Mouse (Mus musculus) limb, embryonic 12.5 days (tissue): Measurements from ENCODE around the gene Gm20388. TPM values are rescaled to one million over a fixed set of nuclear protein-coding genes. Genes with fewer than 3 reads are reported as not detected.
A peak's percentile ranks its signal among the peaks of the same experiment; 100 is the strongest.

Experiments used
- ATAC-seq: fragments of 200-750 bp; cut with Nextera tagmentation; 2 replicates; pipeline ENCODE4 v1.8.0; 2017; ENCODE audit warnings: low read depth, moderate TSS enrichment; ENCODE audit not compliant: insufficient number of reproducible peaks, insufficient read depth, low FRiP score, low TSS enrichment
- H3K27ac ChIP-seq: fragments of 300-500 bp; sonication (generic); 2 replicates; pipeline ENCODE4 v1.5.1; 2016; ENCODE audit warnings: mild to moderate bottlenecking, moderate library complexity
- H3K27me3 ChIP-seq: fragments of 300-500 bp; sonication (generic); 2 replicates; pipeline ENCODE4 v1.6.1; 2016; ENCODE audit warnings: mild to moderate bottlenecking, moderate library complexity
- H3K36me3 ChIP-seq: fragments of 300-500 bp; sonication (generic); 2 replicates; pipeline ENCODE4 v1.6.1; 2016; ENCODE audit warnings: mild to moderate bottlenecking, moderate library complexity
- H3K4me1 ChIP-seq: fragments of 300-500 bp; sonication (generic); replicated peaks from 2 replicates; pipeline ENCODE4 v1.6.1; 2016
- H3K4me2 ChIP-seq: fragments of 300-500 bp; sonication (generic); 2 replicates; pipeline ENCODE4 v1.6.1; 2016; ENCODE audit warnings: mild to moderate bottlenecking, moderate library complexity
- H3K4me3 ChIP-seq: fragments of 300-500 bp; sonication (generic); replicated peaks from 2 replicates; pipeline ENCODE4 v1.5.1; 2016; ENCODE audit warnings: mild to moderate bottlenecking
- H3K9ac ChIP-seq: fragments of 300-500 bp; sonication (generic); replicated peaks from 2 replicates; pipeline ENCODE4 v1.6.1; 2016; ENCODE audit warnings: mild to moderate bottlenecking, moderate library complexity
- H3K9me3 ChIP-seq: fragments of 300-500 bp; sonication (generic); 2 replicates; pipeline ENCODE4 v1.6.1; 2016; ENCODE audit warnings: mild to moderate bottlenecking, moderate library complexity
- WGBS: fragments of 180-500 bp; shearing (Covaris S2); methylation state at CpG from one replicate; pipeline ENCODE4 v1.1.7; 2016; 5-methylcytosine and 5-hydroxymethylcytosine counted together
- polyA plus RNA-seq: library from polyadenylated mRNA; unstranded; fragments of >200 nt; fragmentation: Nextera tagmentation; extraction: Ambion mirVana; gene quantifications from 2 replicates; pipeline ENCODE4 v1.2.1, GENCODE M21; 2016

Gm20388 gene
- polyA plus RNA-seq, 1 experiment from 2014 or later = not detected

DNA sequence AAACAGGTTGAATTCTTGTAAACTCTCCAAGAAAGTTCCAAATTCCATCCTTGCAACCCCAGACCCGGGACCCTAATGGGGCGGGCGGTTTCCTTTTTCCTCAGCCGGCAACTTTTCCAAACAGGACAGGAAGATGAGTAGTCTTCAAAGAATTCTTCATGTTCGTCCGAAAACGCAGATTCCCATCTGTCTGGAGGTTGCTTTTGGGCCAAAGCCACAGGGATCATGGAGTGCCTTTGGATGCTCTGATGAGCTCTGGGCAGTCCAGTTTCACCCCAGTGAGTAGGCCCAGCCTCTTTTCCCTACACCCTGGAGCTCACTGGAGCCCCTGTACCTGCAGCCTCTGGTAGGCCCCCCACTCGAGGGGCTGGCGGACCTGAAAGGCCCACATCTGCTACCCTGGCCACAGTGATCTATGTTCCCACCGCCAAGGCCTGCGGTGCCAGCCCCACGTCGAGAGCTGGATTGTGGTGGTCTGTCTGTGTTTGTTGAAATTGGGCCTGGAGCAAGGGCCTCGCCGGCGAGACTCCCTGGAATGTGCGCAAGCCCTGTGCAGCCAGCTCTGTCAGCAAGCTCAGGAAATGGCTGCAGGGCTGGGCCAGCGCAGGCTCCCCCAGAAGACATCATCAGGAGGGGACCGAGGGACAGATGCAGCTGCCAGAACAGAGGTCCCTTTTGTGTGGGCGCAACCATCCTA, 1567.4 kb downstream of the Gm20388 start:
- ATAC-seq = no peak
- peaks cover 65% of the 10 kb centered on the region for H3K4me1 ChIP-seq
- WGBS = 55% methylated on average over 20 of the region's 20 CpGs
- peak overlapping the region; percentile 78 for H3K27ac ChIP-seq
- no peak overlapping the region for H3K4me3 ChIP-seq
- H3K9me3 ChIP-seq = no peaks in the 10 kb centered on the region
- no peak overlapping the region for H3K4me2 ChIP-seq
- peaks cover 9% of the 10 kb centered on the region for H3K27me3 ChIP-seq
- peak overlapping the region; percentile 42; the same call in 1 of the 2 replicates for H3K9ac ChIP-seq
- no peaks in the 10 kb centered on the region for H3K36me3 ChIP-seq

DNA sequence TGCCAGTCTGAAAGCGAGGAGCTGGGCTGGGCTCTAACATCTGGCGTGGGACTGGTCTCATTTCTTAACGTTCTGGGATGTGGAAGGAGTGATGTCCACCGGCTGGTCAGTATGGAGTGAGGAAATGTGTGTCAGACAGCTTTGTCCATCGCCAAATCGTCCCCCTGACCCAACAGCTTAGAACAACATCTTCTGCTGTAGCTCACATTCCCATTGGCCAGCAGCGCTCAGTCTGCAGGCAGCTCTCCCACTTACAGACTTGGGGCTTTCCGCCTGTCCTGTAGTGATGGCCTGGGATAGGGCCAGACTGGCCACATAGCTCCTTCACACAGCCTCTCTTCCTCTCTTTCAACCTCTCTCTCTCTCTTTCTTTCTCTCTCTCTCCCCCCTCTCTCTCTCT, 1568.5 kb downstream of the Gm20388 start:
- Histone ChIP-seq H3K27me3 (peaks cover 9% of the 10 kb centered on the region), H3K9ac (no peak overlapping the region), H3K36me3 (no peaks in the 10 kb centered on the region), H3K9me3 (no peaks in the 10 kb centered on the region), H3K27ac (no peak overlapping the region), H3K4me2 (no peak overlapping the region), H3K4me1 (peaks cover 68% of the 10 kb centered on the region), H3K4me3 (no peak overlapping the region)
- no peak for ATAC-seq
- 76% methylated on average over 8 of the region's 8 CpGs for WGBS

DNA sequence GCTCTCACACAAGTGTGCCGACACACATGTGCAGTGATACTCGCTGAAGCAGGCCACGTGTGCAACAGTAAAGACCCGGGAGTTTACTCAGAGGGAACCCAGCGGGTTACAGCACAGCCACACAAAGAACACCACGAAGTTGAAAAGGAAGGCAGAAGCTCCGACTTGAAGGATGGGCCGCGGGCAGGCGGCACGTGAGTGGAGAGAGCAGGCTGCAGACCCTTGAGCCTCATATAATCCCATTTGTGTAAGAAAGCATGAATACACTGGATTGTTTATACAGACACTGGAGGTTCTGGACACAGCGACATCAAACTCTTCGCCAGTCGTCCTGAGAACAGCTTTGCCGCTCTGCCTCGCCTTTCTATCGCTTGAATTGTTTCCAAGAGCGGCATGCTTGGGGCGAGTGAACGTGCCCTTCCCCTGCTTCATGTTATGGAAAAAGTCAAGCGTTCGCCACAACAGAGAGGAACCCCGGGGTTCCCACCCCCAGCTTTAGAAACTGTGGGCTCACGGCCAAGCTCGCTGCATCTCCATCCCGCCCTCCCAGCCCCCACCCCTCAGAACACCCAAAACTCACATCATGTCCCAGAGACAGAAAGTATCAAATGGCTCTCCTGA, 1569.9 kb downstream of the Gm20388 start:
- 70% methylated on average over 26 of the region's 26 CpGs for WGBS
- peak overlapping the region; percentile 35; the same call in 1 of the 2 replicates for H3K27ac ChIP-seq
- no peak overlapping the region for H3K4me2 ChIP-seq
- peaks cover 5% of the 10 kb centered on the region for H3K27me3 ChIP-seq
- H3K36me3 ChIP-seq = no peaks in the 10 kb centered on the region
- ATAC-seq = no peak
- H3K9me3 ChIP-seq = no peaks in the 10 kb centered on the region
- no peak overlapping the region for H3K9ac ChIP-seq
- H3K4me1 ChIP-seq = peaks cover 66% of the 10 kb centered on the region
- H3K4me3 ChIP-seq = no peak overlapping the region

DNA sequence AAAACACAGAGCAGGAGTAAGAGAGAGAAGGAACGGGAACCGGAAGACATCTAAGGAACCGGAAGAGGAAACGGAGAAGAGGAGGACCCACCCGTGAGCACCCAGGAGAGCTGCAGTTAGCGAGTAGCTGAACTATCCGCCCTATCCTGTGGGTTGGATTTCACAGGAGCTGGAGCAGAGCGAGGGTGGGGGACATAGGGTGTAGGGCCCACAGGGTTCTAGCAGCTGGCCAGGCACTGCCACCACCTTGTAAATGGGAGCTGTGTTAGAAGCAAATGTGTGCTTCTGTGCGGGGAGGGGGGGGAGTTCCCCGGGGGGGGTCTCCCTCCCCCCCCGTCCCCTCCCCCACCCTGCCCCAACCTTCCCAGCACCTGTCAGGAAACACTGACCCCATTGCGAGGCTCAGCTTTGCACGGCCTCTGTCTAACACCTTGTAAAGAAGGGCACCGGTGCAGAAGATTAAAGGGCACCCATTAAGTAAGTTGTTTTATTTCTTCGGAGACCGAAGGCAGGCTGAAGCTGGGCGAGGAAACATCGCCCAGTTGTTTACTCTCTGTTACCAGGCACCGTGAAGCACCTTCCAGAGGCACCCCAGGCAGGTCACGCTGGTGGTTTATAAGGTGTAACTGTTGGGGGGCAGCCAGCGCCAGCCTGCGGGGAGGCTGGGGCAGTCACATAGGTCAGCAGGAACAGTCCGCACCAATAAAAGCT, 1573.6 kb downstream of the Gm20388 start:
- Histone ChIP-seq H3K4me3 (no peak overlapping the region), H3K27ac (peak overlapping the region; percentile 80), H3K27me3 (no peaks in the 10 kb centered on the region), H3K9ac (no peak overlapping the region; the same call in 1 of the 2 replicates), H3K9me3 (no peaks in the 10 kb centered on the region), H3K36me3 (no peaks in the 10 kb centered on the region), H3K4me1 (peaks cover 41% of the 10 kb centered on the region), H3K4me2 (peak overlapping the region; percentile 38)
- ATAC-seq = peak; percentile 56
- WGBS = 23% methylated on average over 22 of the region's 23 CpGs

DNA sequence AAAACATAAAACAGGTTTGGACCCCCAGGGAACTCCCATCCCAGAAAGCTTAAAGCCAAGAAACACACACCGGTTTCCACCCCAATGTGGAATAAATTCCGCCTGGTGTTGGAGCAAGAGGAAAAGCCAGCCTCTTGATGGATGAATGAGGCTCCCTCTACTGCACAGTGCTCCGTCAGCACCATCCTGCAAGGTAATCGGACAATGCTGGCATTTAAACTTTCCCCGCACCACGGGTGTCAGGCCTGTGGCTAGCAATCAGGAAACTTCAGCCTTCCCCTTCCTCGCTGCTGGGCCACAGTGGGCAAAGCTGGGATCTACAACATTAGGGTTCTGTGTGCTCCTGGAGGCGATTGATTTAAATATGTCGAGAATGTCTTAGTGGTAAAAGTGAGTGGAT, 1581.0 kb downstream of the Gm20388 start:
- H3K4me2 ChIP-seq = no peak overlapping the region
- 43% methylated on average over 9 of the region's 9 CpGs for WGBS
- H3K9me3 ChIP-seq = no peaks in the 10 kb centered on the region
- no peaks in the 10 kb centered on the region for H3K36me3 ChIP-seq
- H3K4me3 ChIP-seq = no peak overlapping the region
- H3K4me1 ChIP-seq = peaks cover 28% of the 10 kb centered on the region
- H3K9ac ChIP-seq = no peak overlapping the region
- peak overlapping the region; percentile 81 for H3K27ac ChIP-seq
- no peak for ATAC-seq
- peaks cover 18% of the 10 kb centered on the region; the same call in 1 of the 2 replicates for H3K27me3 ChIP-seq

DNA sequence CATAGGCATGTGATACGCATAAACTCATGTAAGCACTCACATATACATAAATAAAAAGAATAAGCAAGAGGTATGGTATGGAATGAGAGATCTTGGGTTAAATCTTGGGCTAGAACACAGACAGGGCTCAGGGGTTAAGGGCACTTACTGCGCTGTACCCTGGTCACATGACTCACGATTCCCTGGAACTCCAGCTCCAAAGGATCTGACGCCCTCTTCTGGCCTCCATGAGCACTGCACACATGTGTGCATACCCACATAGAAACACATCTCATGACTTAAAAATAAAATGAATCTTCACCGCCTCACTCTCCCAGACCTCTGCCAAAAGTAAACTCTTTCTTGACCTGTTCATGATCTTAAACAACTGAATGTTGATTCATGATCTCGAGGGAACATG, 1587.0 kb downstream of the Gm20388 start:
- Histone ChIP-seq H3K36me3 (no peaks in the 10 kb centered on the region), H3K9me3 (no peaks in the 10 kb centered on the region), H3K4me3 (no peak overlapping the region), H3K9ac (no peak overlapping the region), H3K27ac (no peak overlapping the region), H3K27me3 (peaks cover 24% of the 10 kb centered on the region; the same call in 1 of the 2 replicates), H3K4me2 (no peak overlapping the region), H3K4me1 (peaks cover 58% of the 10 kb centered on the region)
- 86% methylated on average over 6 of the region's 6 CpGs for WGBS
- ATAC-seq = no peak

DNA sequence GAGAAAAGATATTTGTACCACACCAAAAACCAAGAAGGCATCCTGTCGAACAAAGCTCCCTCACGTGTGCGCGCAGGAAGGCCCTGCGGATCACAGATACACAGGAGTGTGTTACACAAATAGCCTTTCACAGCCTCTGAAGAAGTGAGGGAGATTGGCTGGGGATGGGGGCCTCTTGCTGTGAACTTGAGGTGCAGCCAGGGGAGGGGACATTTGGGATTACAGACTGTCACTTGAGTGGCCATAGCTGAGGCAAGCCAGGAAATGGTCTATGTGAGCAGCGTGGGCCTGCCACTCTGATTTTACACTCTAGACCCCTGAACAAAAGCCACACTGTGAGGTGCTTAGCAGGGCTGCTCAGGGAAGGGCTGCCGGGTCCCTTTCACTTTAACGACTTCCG, 1601.1 kb downstream of the Gm20388 start:
- peak overlapping the region; percentile 66 for H3K27ac ChIP-seq
- no peak overlapping the region for H3K4me2 ChIP-seq
- ATAC-seq = no peak
- H3K4me3 ChIP-seq = no peak overlapping the region
- peaks cover 69% of the 10 kb centered on the region for H3K27me3 ChIP-seq
- WGBS = 54% methylated on average over 9 of the region's 9 CpGs
- H3K9me3 ChIP-seq = no peaks in the 10 kb centered on the region
- peaks cover 15% of the 10 kb centered on the region for H3K4me1 ChIP-seq
- H3K9ac ChIP-seq = 0 out of 2 replicates have a peak overlapping the region, but pooled peaks have one; percentile 27
- no peaks in the 10 kb centered on the region for H3K36me3 ChIP-seq

DNA sequence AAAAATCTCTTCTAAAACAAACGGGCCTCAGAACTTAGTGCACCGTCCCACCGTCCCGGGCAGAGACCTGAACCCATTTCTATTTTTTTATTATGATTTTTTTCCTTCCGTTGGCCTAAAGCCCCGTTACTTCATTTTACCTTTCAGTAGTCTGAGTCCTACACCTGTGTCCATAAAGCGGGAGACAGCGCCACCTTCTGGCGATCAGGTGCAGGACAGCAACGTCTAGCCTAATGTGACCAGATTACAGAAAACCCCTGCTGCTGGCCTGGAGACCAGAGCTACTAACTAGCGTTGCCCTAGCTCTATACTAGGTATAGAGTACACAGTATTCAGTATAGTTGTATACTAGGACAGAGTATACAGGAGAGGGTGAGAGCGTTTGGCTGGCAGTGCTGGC, 1602.8 kb downstream of the Gm20388 start:
- Histone ChIP-seq H3K27me3 (peaks cover 62% of the 10 kb centered on the region), H3K9me3 (no peaks in the 10 kb centered on the region), H3K4me3 (no peak overlapping the region), H3K9ac (no peak overlapping the region), H3K36me3 (no peaks in the 10 kb centered on the region), H3K4me1 (peaks cover 15% of the 10 kb centered on the region), H3K4me2 (no peak overlapping the region), H3K27ac (no peak overlapping the region)
- 6% methylated on average over 12 of the region's 12 CpGs for WGBS
- peak; percentile 64; the same call in 1 of the 2 replicates for ATAC-seq

DNA sequence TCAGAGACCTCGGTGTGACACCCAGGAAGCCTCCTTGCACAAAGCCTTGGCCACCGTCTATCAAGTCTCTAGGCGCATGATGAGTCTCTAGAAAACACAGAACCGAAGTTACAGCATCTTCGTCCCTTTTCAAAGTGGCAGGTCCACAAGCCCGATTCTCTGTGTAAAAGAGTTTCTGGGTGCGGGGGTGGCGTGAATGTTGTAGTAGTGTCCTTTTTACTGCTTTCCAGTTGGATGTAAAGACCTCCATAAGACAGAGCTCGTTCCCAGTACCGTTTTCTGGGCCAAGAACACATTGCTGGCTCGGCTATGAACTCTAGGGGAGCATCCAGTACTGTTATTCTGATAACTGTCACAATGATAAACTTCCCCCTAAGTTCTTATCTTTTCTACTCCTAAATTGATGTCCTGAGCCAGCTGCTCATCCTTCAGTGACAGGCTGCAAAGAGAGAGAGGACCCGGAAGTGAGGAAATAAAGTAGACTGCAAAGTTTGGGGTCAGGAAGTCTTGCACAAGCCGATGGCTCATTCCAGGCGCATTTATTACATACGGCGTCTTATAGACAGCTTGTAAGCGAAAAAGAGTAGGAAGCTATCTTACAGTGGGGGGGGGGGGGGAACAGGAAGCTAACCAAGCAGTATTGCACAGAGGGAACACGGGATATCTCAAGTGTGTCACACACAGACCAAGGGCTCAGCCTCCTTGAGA, 1614.6 kb downstream of the Gm20388 start:
- Histone ChIP-seq H3K9ac (no peak overlapping the region), H3K4me1 (peaks cover 8% of the 10 kb centered on the region), H3K9me3 (no peaks in the 10 kb centered on the region), H3K27me3 (peaks cover 22% of the 10 kb centered on the region), H3K4me2 (no peak overlapping the region), H3K27ac (no peak overlapping the region), H3K36me3 (no peaks in the 10 kb centered on the region), H3K4me3 (no peak overlapping the region)
- ATAC-seq = no peak
- 77% methylated on average over 18 of the region's 18 CpGs for WGBS

DNA sequence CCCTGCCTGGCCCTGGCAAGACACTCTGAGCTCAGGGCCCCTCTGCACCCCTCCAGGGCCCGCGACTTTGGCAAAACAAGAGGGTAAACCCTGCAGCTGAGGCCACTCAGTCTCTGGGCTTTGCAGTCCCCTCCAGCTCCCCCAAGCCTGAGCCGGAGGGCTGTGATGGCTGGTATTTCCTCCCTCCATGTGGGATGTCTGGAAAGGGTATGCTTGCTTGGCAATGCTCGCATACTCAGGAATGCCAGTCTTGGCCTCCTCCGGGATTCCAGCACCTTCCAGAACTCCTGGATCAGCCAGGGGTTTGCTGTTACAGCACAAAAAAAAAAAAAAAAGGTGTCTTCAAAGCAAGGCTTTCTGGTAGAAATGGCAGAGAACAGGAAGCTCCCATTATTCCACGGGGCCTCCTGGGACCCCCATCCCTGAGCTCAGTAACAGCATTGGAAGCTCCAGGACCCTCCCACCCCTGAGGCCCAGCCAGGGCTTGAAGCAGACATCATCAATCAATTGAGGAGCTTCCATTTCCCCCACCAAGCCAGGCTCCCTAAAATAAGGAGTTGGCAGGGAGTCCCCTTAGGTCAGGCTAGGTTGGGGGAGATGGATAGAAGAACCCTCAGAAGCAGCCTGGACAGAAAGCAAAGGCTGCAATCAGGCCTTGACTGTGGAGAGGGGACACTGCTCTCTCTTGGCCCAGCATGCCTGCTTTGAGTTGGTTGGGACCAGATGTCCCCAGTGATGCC, 1616.3 kb downstream of the Gm20388 start:
- Histone ChIP-seq H3K4me3 (no peak overlapping the region), H3K36me3 (no peaks in the 10 kb centered on the region), H3K4me2 (no peak overlapping the region), H3K27me3 (peaks cover 38% of the 10 kb centered on the region), H3K9ac (no peak overlapping the region), H3K9me3 (no peaks in the 10 kb centered on the region), H3K27ac (no peak overlapping the region), H3K4me1 (peaks cover 8% of the 10 kb centered on the region)
- 67% methylated on average over 6 of the region's 6 CpGs for WGBS
- no peak for ATAC-seq
